Mouse (Mus musculus) olfactory bulb, adult 2 months (tissue): ENCODE data around the gene Ggt5. TPM values are rescaled to one million over a fixed set of nuclear protein-coding genes. Genes with fewer than 3 reads are reported as not detected.
A peak's percentile ranks its signal among the peaks of the same experiment; 100 is the strongest.

ENCODE experiments used
- H3K27ac ChIP-seq: fragments of 200-500 bp; 2 replicates; pipeline ENCODE4 v1.5.1; 2012; ENCODE audit warnings: low read depth, low read length; ENCODE audit not compliant: insufficient read depth
- H3K4me1 ChIP-seq: fragments of 200-500 bp; 2 replicates; pipeline ENCODE4 v1.6.1; 2012; ENCODE audit warnings: low read length; ENCODE audit not compliant: control insufficient read depth, insufficient read depth
- H3K4me3 ChIP-seq: fragments of 200-500 bp; 2 replicates; pipeline ENCODE4 v1.5.1; 2012; ENCODE audit warnings: mild to moderate bottlenecking, low read depth, low read length, moderate library complexity; ENCODE audit not compliant: insufficient read depth
- CTCF ChIP-seq: fragments of 200-500 bp; IDR thresholded peaks from 2 replicates; pipeline ENCODE4 v1.5.1; 2012; ENCODE audit warnings: low read depth, mild to moderate bottlenecking, low read length, moderate library complexity; ENCODE audit not compliant: insufficient read depth
- POLR2A ChIP-seq: fragments of 200-500 bp; IDR thresholded peaks from 2 replicates; pipeline ENCODE4 v1.6.1; 2012; ENCODE audit warnings: mild to moderate bottlenecking, low read depth, low read length, moderate library complexity; ENCODE audit not compliant: insufficient read depth
- WGBS: fragments of 180-500 bp; shearing (Covaris S2); methylation state at CpG from one replicate; pipeline ENCODE4 v1.1.7; 2018; 5-methylcytosine and 5-hydroxymethylcytosine counted together
- polyA plus RNA-seq: library from polyadenylated mRNA; stranded (reverse); fragments of >200 nt; gene quantifications from 2 replicates; pipeline ENCODE4 v1.2.4, GENCODE M21; 2012; ENCODE audit warnings: low replicate concordance; ENCODE audit not compliant: missing spikeins, insufficient read depth, insufficient read length

Ggt5 gene
- not detected in 2 replicates for polyA plus RNA-seq

DNA sequence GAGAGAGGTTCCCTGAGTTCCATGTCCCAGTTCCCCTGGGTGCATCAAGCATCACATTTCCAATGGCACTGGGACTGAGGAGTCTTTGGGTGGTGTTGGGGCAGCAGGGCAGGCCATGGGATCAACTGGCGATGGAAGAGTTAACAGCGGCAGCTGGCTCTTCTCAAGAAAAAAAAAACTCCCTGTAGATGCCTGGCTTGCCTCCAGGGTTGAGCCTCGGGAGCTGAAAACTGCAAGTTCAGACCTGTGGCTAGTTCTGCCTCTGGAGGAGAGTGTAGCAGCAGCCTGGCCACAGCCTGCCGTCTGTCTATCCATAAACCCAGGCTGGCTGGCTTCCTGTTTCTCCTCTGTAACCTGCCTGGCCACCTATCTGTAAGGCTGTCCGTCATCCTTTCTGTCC lies at the start of gene Ggt5:
Gene Ggt5, plus strand, starts transcription at position 212 of the 400 bp plus-strand sequence.
- TF ChIP-seq CTCF (no peak), POLR2A (no peak)
- Histone ChIP-seq H3K4me1 (peaks cover 6% of the 10 kb centered on the region), H3K4me3 (0 out of 2 replicates have a peak within 1 kb of the TSS, but pooled peaks have one; percentile 11), H3K27ac (no peak within 1 kb of the TSS)
- 28% methylated on average over 5 of the region's 5 CpGs for WGBS

DNA sequence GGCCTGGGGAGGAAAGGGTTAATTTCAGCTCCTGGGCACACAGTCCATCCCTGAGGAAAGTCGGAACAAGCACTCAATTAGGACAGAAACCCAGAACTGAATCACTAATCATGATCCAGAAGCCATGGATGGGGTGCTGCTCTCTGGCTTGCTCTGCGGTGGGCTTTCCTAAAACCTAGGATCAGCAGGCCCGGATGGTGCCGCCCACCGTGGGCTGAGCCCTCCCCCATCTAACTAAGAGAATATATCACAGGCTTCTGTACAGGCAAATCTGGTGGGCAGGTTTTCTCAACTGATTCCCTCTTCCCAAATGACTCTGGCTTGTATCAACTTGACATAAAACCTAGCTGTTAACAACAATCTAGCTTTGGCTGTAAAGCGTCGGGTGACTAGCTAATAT lies 41.2 kb upstream of the Ggt5 start:
- Histone ChIP-seq H3K4me3 (no peak overlapping the region), H3K4me1 (peaks cover 7% of the 10 kb centered on the region; the same call in 1 of the 2 replicates), H3K27ac (no peak overlapping the region)
- 52% methylated on average over 7 of the region's 7 CpGs for WGBS
- TF ChIP-seq POLR2A = no peak

- no peak for TF ChIP-seq CTCF
- no peak for TF ChIP-seq POLR2A
- 30% methylated on average over 14 of the region's 14 CpGs for WGBS
Observed at GRCm38 (mm10) chr10:75548486-75548885, 40.7 kb upstream of the Ggt5 start.

DNA sequence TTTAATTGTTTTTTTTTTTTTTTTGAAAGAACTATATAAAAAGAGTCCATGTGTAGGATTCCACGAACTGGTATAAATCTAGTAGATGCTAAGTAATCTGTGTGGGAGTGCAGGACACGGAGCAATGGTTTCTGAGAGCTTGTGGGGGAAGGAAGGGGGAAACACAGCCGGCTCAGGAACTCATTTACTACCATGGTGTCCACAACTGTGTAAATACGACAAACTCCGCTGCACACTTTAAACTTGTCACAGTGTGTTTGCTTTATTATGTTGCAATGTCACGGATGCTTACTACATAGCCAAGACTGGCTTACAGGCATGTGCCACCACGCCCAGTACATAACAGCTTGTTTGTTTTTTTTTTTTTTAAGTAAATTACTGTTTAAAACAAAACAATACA lies 39.3 kb upstream of the Ggt5 start:
- TF ChIP-seq POLR2A = no peak
- no peak for TF ChIP-seq CTCF
- WGBS = 64% methylated on average over 7 of the region's 7 CpGs
- Histone ChIP-seq H3K4me3 (no peak overlapping the region), H3K27ac (no peak overlapping the region), H3K4me1 (peaks cover 14% of the 10 kb centered on the region)

More at GRCm38 (mm10) chr10:75548486-75548885, 40.7 kb upstream of the Ggt5 start:
- no peak overlapping the region for H3K4me3 ChIP-seq
- peaks cover 7% of the 10 kb centered on the region; the same call in 1 of the 2 replicates for H3K4me1 ChIP-seq
- no peak overlapping the region for H3K27ac ChIP-seq

- Histone ChIP-seq H3K27ac (no peak overlapping the region), H3K4me1 (peaks cover 14% of the 10 kb centered on the region), H3K4me3 (no peak overlapping the region)
- no peak for TF ChIP-seq POLR2A
- TF ChIP-seq CTCF = no peak
- WGBS = 46% methylated on average over 12 of the region's 12 CpGs
Observed at GRCm38 (mm10) chr10:75551175-75551574, 38.0 kb upstream of the Ggt5 start.

- Histone ChIP-seq H3K4me3 (no peak overlapping the region), H3K4me1 (peaks cover 14% of the 10 kb centered on the region), H3K27ac (no peak overlapping the region)
- WGBS = 90% methylated on average over 2 of the region's 2 CpGs
- TF ChIP-seq POLR2A = no peak
- TF ChIP-seq CTCF = no peak
Observed at GRCm38 (mm10) chr10:75552106-75552505, 37.0 kb upstream of the Ggt5 start.

DNA sequence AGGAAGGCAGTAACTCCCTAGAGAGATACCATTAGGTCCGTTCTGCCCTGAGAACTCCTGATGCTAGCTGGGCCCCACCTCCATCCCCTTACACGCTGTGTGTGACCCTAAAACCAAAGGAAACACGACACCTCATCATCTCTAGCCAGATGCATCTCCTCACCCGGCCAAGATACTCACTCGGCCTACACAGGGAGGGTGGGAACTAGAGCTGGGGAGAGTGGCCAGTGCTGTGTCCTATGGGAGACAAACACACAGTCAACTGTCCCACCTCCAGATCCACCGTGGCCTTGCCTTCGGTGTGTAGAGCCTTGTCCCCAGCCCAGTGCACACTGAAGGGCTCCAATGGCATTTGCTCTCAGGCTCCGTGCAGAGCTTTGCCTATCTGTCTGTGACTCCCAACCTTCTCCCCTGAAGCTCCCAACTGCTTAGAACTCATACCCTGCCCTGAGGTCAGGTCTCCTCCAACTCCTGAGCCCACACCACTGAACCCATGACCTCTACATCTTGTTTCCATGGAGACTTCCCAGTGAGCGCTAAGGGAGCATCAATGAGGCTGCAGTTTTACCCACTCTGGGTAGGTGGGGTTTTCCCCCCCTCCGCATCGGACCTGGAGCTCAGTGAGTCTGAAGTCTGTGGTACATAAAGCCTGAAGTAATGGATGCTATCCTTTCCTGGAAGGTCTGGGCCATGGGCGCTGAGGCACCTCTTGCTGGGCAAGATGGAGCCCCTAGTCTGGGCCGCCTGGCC lies 36.3 kb upstream of the Ggt5 start:
- TF ChIP-seq CTCF = no peak
- Histone ChIP-seq H3K4me3 (no peak overlapping the region), H3K4me1 (peaks cover 13% of the 10 kb centered on the region), H3K27ac (no peak overlapping the region)
- 88% methylated on average over 13 of the region's 13 CpGs for WGBS

DNA sequence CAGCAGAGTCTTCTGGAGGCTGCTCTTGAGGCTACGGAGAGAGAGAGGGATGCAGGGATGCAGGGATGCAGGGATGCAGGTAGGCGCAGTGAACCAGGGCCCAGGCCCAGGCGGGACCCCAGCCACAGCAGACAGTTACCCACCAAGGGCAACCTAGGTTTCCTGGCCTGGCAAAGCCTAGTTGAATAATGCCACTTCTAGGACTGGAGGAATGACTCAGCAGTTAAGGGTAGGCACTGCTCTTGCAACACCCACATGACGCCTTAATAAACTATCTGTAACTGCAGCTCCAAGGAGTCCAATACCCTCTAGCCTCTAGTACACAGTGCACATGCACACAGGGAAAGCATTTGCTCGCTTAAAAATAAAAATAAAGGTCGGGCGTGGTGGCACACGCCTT lies 35.0 kb upstream of the Ggt5 start:
- no peak for TF ChIP-seq CTCF
- TF ChIP-seq POLR2A = no peak
- Histone ChIP-seq H3K4me1 (peaks cover 10% of the 10 kb centered on the region; the same call in 1 of the 2 replicates), H3K27ac (no peak overlapping the region), H3K4me3 (no peak overlapping the region)
- 76% methylated on average over 8 of the region's 8 CpGs for WGBS

- Histone ChIP-seq H3K27ac (peak overlapping the region; percentile 24; the same call in 1 of the 2 replicates), H3K4me3 (no peak overlapping the region), H3K4me1 (peaks cover 21% of the 10 kb centered on the region)
- no peak for TF ChIP-seq CTCF
- TF ChIP-seq POLR2A = no peak
- WGBS = 79% methylated on average over 6 of the region's 6 CpGs
Observed at GRCm38 (mm10) chr10:75555557-75555956, 33.6 kb upstream of the Ggt5 start.

DNA sequence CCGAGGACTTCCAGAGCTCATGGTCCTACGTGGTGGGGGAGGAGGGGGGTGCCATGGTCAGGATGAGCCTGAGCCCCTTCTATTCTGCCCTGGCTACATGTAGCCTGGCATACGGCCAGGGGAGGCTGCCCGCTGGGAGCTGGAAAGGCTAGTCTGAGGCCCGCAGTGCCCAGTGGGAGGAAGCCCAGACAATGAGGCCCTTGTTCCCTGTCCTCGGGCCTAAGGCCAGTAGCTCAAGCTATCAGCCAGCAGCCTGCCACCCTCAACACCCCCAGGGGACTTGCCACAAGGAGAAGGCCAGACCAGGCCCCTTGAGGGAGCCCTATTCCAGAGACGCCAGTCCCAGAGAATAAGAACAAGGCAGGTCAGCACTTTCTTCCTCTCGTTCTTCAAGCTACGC lies 33.1 kb upstream of the Ggt5 start:
- Histone ChIP-seq H3K27ac (peak overlapping the region; percentile 24; the same call in 1 of the 2 replicates), H3K4me1 (peaks cover 22% of the 10 kb centered on the region), H3K4me3 (no peak overlapping the region)
- WGBS = 54% methylated on average over 9 of the region's 9 CpGs
- TF ChIP-seq CTCF (no peak), POLR2A (no peak)
